Mouse (Mus musculus) embryo, embryonic 11.5 days (tissue): ENCODE data around the gene Rgl3.

ENCODE experiments used
- DNase-seq: peaks from one replicate; pipeline ENCODE4 v3.0.0-alpha.2; 2012; ENCODE audit warnings: low read depth, low spot score

Gene Rgl3

GRCm38 (mm10) chr9:21983911-21984310, 5.3 kb downstream of the Rgl3 start:
- no peak for DNase-seq

- no peak for DNase-seq
These were observed 10.7 kb downstream of the Rgl3 start for GRCm38 (mm10) chr9:21978398-21979128.

DNA sequence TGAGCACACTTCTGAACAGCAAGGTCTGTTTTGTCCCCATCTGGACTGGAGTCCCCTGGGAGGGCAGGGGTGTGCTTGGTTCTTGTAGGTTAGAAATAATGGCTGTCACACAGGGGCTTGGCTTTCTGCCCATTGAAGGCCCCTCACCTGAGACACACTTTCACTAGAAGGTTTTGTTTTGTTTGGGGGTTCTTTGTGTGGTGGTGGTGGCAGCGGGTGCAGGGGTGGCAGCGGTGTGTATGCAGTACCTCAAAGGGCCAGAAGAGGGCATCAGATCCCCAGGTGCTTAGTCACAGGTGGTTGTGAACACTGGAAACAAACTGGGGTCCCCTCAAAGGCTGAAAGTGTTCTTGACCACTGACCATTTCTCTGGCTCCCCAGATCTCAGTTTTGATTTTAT, 11.3 kb downstream of the Rgl3 start:
- DNase-seq: no peak

DNA sequence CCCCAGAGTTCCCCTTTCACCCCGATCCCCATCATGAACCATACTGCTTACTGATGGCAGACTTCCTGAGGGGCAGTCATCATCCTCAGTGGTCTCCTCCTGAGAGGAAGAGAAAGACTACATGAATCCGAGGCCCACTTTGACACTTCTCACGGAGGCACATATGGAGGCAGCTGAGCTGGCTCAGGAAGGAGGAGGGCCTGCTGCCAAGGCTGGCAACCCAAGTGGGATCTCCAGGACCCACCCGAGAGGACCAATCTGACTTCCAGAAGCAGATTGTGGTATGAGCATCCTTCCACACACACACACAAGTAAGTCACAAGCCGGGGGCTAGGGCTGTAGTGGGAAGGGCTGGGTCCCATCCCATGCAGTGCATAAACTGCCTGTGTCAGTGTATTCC, 11.9 kb downstream of the Rgl3 start:
- DNase-seq: no peak

GRCm38 (mm10) chr9:21976626-21977175, 12.5 kb downstream of the Rgl3 start:
- no peak for DNase-seq

DNA sequence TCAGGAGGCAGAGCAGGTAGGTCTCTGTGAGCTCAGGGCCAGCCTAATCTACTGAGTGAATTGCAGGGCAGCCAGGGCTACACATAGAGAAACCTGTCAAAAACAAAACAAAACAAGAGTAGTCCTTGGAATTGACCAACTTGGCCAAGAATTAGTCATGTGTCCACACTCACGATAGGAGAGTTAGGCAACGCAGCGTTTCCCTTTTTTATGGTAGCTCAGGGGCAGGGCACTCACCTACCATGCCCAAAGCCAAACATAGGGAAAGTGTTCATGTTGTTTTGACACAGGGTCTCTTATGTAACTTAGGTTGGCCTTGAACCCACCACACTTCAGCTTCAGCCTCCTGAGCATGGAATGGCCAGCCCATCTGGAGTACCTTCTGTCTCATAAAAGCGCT, 19.9 kb downstream of the Rgl3 start:
- DNase-seq: no peak

- no peak for DNase-seq
These were observed 20.4 kb downstream of the Rgl3 start for GRCm38 (mm10) chr9:21968883-21969282.

- peak; percentile 40 for DNase-seq
These were observed 25.8 kb downstream of the Rgl3 start, which contains the start of gene Epor for GRCm38 (mm10) chr9:21963417-21963816. Gene Epor, minus strand, starts transcription at chr9:21963506.

GRCm38 (mm10) chr9:21962416-21963059, 26.7 kb downstream of the Rgl3 start:
- DNase-seq: peak; percentile 64

- no peak for DNase-seq
These were observed 27.2 kb downstream of the Rgl3 start for GRCm38 (mm10) chr9:21962010-21962409.

GRCm38 (mm10) chr9:21961366-21961980, 27.8 kb downstream of the Rgl3 start:
- no peak for DNase-seq

DNA sequence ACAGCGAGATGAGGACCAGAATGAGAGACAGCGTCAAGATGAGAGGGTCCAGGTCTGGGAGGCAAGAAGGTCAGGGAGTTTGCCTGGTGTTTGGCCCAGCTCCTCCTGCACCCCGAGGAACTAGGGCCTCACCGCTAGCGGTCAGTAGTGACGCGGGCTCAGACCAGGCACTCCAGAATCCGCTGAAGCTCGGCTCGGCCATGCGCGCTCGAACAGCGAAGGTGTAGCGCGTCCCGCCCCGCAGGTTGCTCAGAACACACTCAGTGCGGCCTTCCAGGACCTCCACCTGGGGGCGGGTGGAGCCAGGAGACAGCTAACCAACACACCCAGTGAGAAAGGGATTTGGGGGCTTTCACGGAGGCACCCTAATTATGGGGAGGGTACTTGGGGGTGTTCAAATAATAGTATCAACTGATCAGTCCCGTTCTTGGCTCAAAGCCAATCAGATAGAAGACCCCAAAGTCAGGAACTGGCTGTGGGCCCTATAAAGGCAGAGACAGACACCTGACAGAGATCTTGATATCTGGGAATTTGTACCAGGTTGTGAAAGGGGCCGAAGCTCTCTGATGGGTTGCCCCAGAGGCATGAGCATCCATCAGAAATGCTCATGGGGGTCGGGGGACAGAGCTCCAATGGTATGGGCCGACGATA, 28.6 kb downstream of the Rgl3 start:
- DNase-seq: no peak

- no peak for DNase-seq
These were observed 29.1 kb downstream of the Rgl3 start for GRCm38 (mm10) chr9:21960135-21960534.

DNA sequence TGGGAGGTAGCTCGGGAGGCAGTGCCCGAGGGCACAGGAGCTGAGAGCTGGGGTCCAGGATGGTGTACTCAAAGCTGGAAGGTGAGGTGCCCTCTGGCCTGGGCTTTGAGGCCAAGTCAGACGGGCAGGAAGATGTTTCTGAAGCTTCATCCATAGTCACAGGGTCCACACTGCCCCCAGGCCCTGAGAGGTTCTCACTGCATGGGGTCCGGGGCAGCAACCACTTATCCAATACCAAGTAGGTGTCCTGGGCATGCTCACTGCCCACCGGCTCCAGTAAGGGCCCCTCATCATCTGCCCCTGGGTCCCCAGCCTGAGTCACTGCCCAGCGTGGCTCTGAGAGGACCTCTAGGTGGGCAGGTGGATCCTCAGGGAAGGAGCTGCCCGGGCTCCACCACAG, 30.0 kb downstream of the Rgl3 start:
- DNase-seq: no peak

- DNase-seq: no peak
These were observed 30.9 kb downstream of the Rgl3 start for GRCm38 (mm10) chr9:21958372-21958771.

GRCm38 (mm10) chr9:21955570-21956281, 33.5 kb downstream of the Rgl3 start, which contains the start of gene Swsap1:
Gene Swsap1, plus strand, starts transcription at chr9:21955755.
- peak; percentile 96 for DNase-seq

GRCm38 (mm10) chr9:21955225-21955569, 34.0 kb downstream of the Rgl3 start:
- DNase-seq: no peak

DNA sequence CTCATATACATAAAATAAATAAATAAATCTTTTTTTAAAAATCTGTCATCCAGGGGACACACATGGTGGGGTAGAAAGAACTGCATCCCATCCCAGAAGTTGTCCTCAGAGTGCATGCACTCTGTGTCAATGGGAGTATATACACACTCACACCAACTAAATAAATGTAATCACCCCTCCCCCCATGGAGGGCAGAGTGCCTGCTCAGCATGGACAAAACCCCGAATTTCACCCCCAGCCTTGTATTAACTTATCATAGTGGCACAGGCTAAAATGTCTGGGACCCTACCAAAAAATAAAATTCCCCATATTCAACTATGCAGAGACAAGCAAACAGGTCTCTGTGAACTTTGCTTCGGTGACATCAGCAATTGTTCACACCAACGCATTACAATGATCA, 34.6 kb downstream of the Rgl3 start:
- DNase-seq: no peak

GRCm38 (mm10) chr9:21953600-21953999, 35.6 kb downstream of the Rgl3 start:
- DNase-seq: no peak

GRCm38 (mm10) chr9:21951977-21952376, 37.3 kb downstream of the Rgl3 start:
- DNase-seq: no peak

- DNase-seq: peak; percentile 58
These were observed 38.9 kb downstream of the Rgl3 start for GRCm38 (mm10) chr9:21950322-21950721.
